Mouse (Mus musculus) forebrain, embryonic 14.5 days (tissue): Measurements from ENCODE around the gene Mmp24. TPM values are rescaled to one million over a fixed set of nuclear protein-coding genes. Genes with fewer than 3 reads are reported as not detected.

Experiments
- polyA plus RNA-seq: library from polyadenylated mRNA; unstranded; fragments of >200 nt; fragmentation: Nextera tagmentation; extraction: Ambion mirVana; gene quantifications from 2 replicates; pipeline ENCODE4 v1.2.1, GENCODE M21; 2014

Mmp24 gene
- polyA plus RNA-seq, 1 experiment from 2014 or later, result 11.7 TPM

Other genes with a start within 250 kb of the Mmp24 start
- 14.6 and 17.0 TPM in 2 replicates for gene Gss, start 182.5 kb upstream of the Mmp24 start, polyA plus RNA-seq
- gene Myh7b, start 164.1 kb upstream of the Mmp24 start, polyA plus RNA-seq, result 0.08 and 0.35 TPM in 2 replicates
- gene Trpc4ap, start 83.0 kb upstream of the Mmp24 start, polyA plus RNA-seq, result 153 and 181 TPM in 2 replicates
- gene Edem2, start 45.9 kb upstream of the Mmp24 start, polyA plus RNA-seq, result 39.9 TPM in 2 replicates
- not detected in 2 replicates for gene Gm17581, start 39.5 kb upstream of the Mmp24 start, polyA plus RNA-seq
- 2.2 and 4.3 TPM in 2 replicates for gene Procr, start 24.2 kb upstream of the Mmp24 start, polyA plus RNA-seq
- 21.9 and 24.0 TPM in 2 replicates for gene BC029722, start 44.1 kb downstream of the Mmp24 start, polyA plus RNA-seq
- gene Eif6, start 51.6 kb downstream of the Mmp24 start, polyA plus RNA-seq, result 159 and 172 TPM in 2 replicates
- 0.13 and 0.23 TPM in 2 replicates for gene Fam83c, start 59.5 kb downstream of the Mmp24 start, polyA plus RNA-seq
- gene Uqcc1, start 155.0 kb downstream of the Mmp24 start, polyA plus RNA-seq, result 67.4 and 83.4 TPM in 2 replicates
- not detected in 2 replicates for gene Gm15557, start 165.4 kb downstream of the Mmp24 start, polyA plus RNA-seq
- 2.2 and 2.5 TPM in 2 replicates for gene Gdf5, start 170.0 kb downstream of the Mmp24 start, polyA plus RNA-seq
- 7.0 and 9.7 TPM in 2 replicates for gene Cep250, start 181.1 kb downstream of the Mmp24 start, polyA plus RNA-seq
- gene 6430550D23Rik, start 232.6 kb downstream of the Mmp24 start, polyA plus RNA-seq, result 0.63 and 1.0 TPM in 2 replicates
- 391 and 444 TPM in 2 replicates for gene Ergic3, start 232.7 kb downstream of the Mmp24 start, polyA plus RNA-seq